Mouse (Mus musculus): ENCODE results near the gene Lgr5. TPM values are rescaled to one million over a fixed set of nuclear protein-coding genes. Genes with fewer than 3 reads are reported as not detected.

Lgr5 gene
- polyA plus RNA-seq, 1 experiment from 2014 or later, result 7.4 TPM

GRCm38 (mm10) chr10:115493778-115494141 is 93.8 kb downstream of the Lgr5 start:
- Histone ChIP-seq H3K4me1 (ENCODE audit: control insufficient read depth, insufficient read depth, low read length) (no peaks in the 10 kb centered on the region), H3K9ac (ENCODE audit: low read length) (no peak overlapping the region), H3K27me3 (ENCODE audit: control insufficient read depth, insufficient read depth, low read length) (no peaks in the 10 kb centered on the region), H3K4me2 (ENCODE audit: low read depth) (no peak overlapping the region), H3K36me3 (ENCODE audit: control insufficient read depth, insufficient read depth, low read length) (no peaks in the 10 kb centered on the region), H3K9me3 (ENCODE audit: control insufficient read depth, low read length) (no peaks in the 10 kb centered on the region), H3K27ac (ENCODE audit: low read depth, low read length) (no peak overlapping the region), H3K4me3 (ENCODE audit: low read depth, low read length) (no peak overlapping the region)
- ATAC-seq (ENCODE audit: insufficient read depth, low FRiP score, low TSS enrichment) (no peak), DNase-seq (ENCODE audit: low spot score) (no peak)
- WGBS, result 19% methylated on average over 7 of the region's 7 CpGs

GRCm38 (mm10) chr10:115492956-115493777 is 94.4 kb downstream of the Lgr5 start:
- no peaks in the 10 kb centered on the region for H3K4me1 ChIP-seq (ENCODE audit: control insufficient read depth, insufficient read depth, low read length)
- no peak for DNase-seq (ENCODE audit: low spot score)
- no peak overlapping the region for H3K9ac ChIP-seq (ENCODE audit: low read length)
- no peak overlapping the region for H3K27ac ChIP-seq (ENCODE audit: low read depth, low read length)
- WGBS, result 46% methylated on average over 12 of the region's 12 CpGs
- H3K27me3 ChIP-seq (ENCODE audit: control insufficient read depth, insufficient read depth, low read length), result no peaks in the 10 kb centered on the region
- no peak overlapping the region for H3K4me2 ChIP-seq (ENCODE audit: low read depth)
- H3K4me3 ChIP-seq (ENCODE audit: low read depth, low read length), result no peak overlapping the region
- ATAC-seq (ENCODE audit: insufficient read depth, low FRiP score, low TSS enrichment), result no peak
- no peaks in the 10 kb centered on the region for H3K36me3 ChIP-seq (ENCODE audit: control insufficient read depth, insufficient read depth, low read length)
- no peaks in the 10 kb centered on the region for H3K9me3 ChIP-seq (ENCODE audit: control insufficient read depth, low read length)

DNA sequence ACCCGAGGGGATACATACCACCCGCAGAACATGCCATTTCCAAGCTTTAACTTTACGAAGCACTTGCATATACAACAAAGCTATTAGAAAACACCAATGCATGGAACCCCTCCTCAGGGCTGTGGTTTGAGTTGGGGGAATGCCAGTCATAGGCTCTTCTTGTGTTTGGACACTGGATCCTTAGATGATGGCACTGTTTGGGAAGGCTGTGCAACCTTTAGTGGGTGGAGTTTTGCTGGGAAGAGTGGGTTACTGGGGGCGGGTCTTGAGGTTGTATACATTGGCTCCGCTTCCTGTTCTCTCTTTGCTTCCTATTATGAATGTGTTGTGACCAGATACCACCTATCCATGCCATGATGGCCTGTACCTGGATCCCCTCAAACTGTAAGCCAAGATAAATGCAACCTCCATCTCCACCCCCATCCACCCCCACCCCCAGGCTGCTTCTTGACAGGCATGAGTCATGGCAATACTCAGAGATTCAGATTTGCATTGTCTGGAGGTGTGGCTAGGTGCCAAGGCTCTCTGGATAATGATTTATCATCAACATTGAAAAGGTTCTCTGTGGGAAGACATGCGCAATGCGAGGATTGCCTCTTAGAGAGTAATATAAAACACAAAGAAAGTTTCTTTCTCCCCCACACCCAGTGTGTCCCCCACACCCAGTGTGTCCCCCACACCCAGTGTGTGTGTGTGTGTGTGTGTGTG is 95.6 kb downstream of the Lgr5 start:
- no peak for ATAC-seq (ENCODE audit: insufficient read depth, low FRiP score, low TSS enrichment)
- no peak for DNase-seq (ENCODE audit: low spot score)
- WGBS, result 94% methylated on average over 7 of the region's 7 CpGs

DNA sequence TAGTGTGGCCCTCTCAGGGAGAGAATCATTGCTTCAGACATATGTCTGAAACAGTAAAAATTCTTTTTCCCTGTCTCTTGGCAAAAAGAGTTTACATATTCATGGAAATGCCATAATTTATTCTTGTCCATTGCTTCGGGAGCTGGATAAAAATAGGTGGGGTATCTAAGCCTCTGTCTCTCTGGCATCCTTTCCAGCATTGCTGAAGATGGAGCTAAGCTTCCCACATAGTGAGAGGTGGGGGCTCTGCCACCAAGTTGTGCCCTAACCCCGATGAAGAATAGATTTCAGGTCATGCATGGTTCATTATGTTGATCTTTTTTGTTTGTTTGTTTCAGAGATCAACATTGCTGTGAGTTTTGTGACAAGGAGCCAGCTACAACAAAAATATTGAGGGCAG is 102.0 kb downstream of the Lgr5 start:
- Histone ChIP-seq H3K27me3 (ENCODE audit: control insufficient read depth, insufficient read depth, low read length) (no peaks in the 10 kb centered on the region), H3K4me2 (ENCODE audit: low read depth) (no peak overlapping the region), H3K9ac (ENCODE audit: low read length) (no peak overlapping the region), H3K27ac (ENCODE audit: low read depth, low read length) (no peak overlapping the region), H3K4me3 (ENCODE audit: low read depth, low read length) (no peak overlapping the region), H3K9me3 (ENCODE audit: control insufficient read depth, low read length) (no peaks in the 10 kb centered on the region), H3K36me3 (ENCODE audit: control insufficient read depth, insufficient read depth, low read length) (no peaks in the 10 kb centered on the region), H3K4me1 (ENCODE audit: control insufficient read depth, insufficient read depth, low read length) (no peaks in the 10 kb centered on the region)
- WGBS, result 81% methylated on average over 2 of the region's 2 CpGs
- ATAC-seq (ENCODE audit: insufficient read depth, low FRiP score, low TSS enrichment) (no peak), DNase-seq (ENCODE audit: low spot score) (no peak)

More for the DNA sequence above, 95.6 kb downstream of the Lgr5 start:
- Histone ChIP-seq H3K27me3 (ENCODE audit: control insufficient read depth, insufficient read depth, low read length) (no peaks in the 10 kb centered on the region), H3K4me2 (ENCODE audit: low read depth) (no peak overlapping the region), H3K9me3 (ENCODE audit: control insufficient read depth, low read length) (no peaks in the 10 kb centered on the region), H3K9ac (ENCODE audit: low read length) (no peak overlapping the region), H3K4me1 (ENCODE audit: control insufficient read depth, insufficient read depth, low read length) (no peaks in the 10 kb centered on the region), H3K36me3 (ENCODE audit: control insufficient read depth, insufficient read depth, low read length) (no peaks in the 10 kb centered on the region), H3K4me3 (ENCODE audit: low read depth, low read length) (no peak overlapping the region), H3K27ac (ENCODE audit: low read depth, low read length) (no peak overlapping the region)

DNA sequence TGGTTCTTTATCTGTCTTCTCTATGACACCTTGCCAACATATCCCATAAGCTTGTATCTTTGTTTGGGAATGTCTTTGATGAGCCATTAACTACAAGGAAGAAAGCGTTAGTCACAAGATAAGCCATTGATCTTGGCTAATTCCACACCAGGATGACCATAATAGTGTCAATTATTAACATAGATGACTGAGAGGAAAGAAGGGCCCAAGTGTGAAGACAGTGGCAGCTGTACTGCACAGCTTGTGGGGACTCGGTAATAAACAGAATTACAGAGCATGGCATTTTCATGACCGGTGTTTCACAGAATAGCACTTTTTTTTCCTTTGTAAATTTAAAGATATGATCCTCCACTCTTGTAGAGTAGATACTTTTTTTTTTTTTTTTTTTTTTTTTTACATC is 102.9 kb downstream of the Lgr5 start:
- Histone ChIP-seq H3K4me1 (ENCODE audit: control insufficient read depth, insufficient read depth, low read length) (no peaks in the 10 kb centered on the region), H3K4me2 (ENCODE audit: low read depth) (no peak overlapping the region), H3K9me3 (ENCODE audit: control insufficient read depth, low read length) (no peaks in the 10 kb centered on the region), H3K9ac (ENCODE audit: low read length) (no peak overlapping the region), H3K36me3 (ENCODE audit: control insufficient read depth, insufficient read depth, low read length) (no peaks in the 10 kb centered on the region), H3K27ac (ENCODE audit: low read depth, low read length) (no peak overlapping the region), H3K4me3 (ENCODE audit: low read depth, low read length) (no peak overlapping the region), H3K27me3 (ENCODE audit: control insufficient read depth, insufficient read depth, low read length) (no peaks in the 10 kb centered on the region)
- DNase-seq (ENCODE audit: low spot score) (no peak), ATAC-seq (ENCODE audit: insufficient read depth, low FRiP score, low TSS enrichment) (no peak)
- WGBS, result 66% methylated on average over 3 of the region's 3 CpGs

DNA sequence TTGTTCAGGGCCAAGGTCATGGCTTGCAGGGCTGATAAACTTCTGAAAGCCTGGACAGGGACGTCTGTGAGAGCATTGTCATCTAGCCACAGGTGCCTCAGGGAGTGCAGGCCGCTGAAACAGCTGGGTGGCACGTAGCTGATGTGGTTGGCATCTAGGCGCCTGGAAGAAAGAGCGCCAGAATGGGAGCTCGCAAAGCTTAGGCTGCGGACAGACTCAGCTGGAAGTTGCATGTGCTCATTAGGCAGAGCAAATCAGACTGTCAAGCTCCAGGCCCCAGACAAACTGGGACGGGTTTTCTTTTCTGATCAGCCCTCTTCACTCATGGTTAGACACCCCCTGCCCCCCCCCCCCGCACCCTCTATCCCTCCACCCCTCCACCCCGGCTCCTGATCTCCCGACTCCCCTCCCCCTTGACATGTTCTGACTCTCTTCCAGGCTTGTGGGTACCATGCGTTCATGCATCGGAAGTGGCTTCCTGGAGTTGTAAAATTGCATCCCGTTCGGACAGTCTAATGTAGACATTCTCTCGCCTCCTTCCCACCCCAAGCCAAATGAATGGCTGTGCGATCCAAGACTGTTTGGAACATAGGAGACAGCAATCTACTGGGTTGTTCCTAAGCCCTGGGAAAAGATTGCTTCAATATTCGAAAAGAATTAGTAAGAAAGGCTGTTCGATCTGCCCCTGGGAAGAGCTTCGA is 109.0 kb downstream of the Lgr5 start:
- ATAC-seq (ENCODE audit: insufficient read depth, low FRiP score, low TSS enrichment), result peak; percentile 62; the same call in 1 of the 2 replicates
- H3K36me3 ChIP-seq (ENCODE audit: control insufficient read depth, insufficient read depth, low read length), result no peaks in the 10 kb centered on the region
- 28% methylated on average over 20 of the region's 20 CpGs for WGBS
- no peak overlapping the region for H3K27ac ChIP-seq (ENCODE audit: low read depth, low read length)
- peaks cover 4% of the 10 kb centered on the region; the same call in 1 of the 2 replicates for H3K4me1 ChIP-seq (ENCODE audit: control insufficient read depth, insufficient read depth, low read length)
- H3K4me3 ChIP-seq (ENCODE audit: low read depth, low read length), result no peak overlapping the region
- H3K9ac ChIP-seq (ENCODE audit: low read length), result no peak overlapping the region
- peak; percentile 49 for DNase-seq (ENCODE audit: low spot score)
- no peaks in the 10 kb centered on the region for H3K27me3 ChIP-seq (ENCODE audit: control insufficient read depth, insufficient read depth, low read length)
- H3K9me3 ChIP-seq (ENCODE audit: control insufficient read depth, low read length), result no peaks in the 10 kb centered on the region
- peak overlapping the region; percentile 27 for H3K4me2 ChIP-seq (ENCODE audit: low read depth)

DNA sequence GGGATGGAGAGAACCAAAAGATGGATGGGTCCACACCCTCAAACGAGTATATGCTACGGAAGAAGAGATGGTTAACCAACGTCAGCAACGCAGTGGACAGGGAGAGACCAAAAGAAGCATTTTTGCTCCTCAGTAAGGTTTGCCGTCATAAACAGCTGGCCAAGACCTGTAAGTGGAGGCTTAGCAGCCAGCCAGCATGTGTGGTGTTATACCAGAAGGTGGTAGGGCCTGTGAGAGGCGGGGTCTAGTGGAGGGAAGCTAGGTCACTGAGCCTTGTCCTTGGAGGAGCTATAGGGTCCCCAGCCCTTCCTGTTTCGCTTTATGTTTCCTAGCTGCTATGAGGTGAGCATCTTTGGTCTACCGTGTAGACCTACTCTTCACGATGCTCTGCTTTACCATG is 111.1 kb downstream of the Lgr5 start:
- Histone ChIP-seq H3K4me2 (ENCODE audit: low read depth) (no peak overlapping the region), H3K36me3 (ENCODE audit: control insufficient read depth, insufficient read depth, low read length) (no peaks in the 10 kb centered on the region), H3K4me1 (ENCODE audit: control insufficient read depth, insufficient read depth, low read length) (peaks cover 4% of the 10 kb centered on the region; the same call in 1 of the 2 replicates), H3K9ac (ENCODE audit: low read length) (no peak overlapping the region), H3K4me3 (ENCODE audit: low read depth, low read length) (no peak overlapping the region), H3K9me3 (ENCODE audit: control insufficient read depth, low read length) (no peaks in the 10 kb centered on the region), H3K27ac (ENCODE audit: low read depth, low read length) (no peak overlapping the region), H3K27me3 (ENCODE audit: control insufficient read depth, insufficient read depth, low read length) (no peaks in the 10 kb centered on the region)
- DNase-seq (ENCODE audit: low spot score) (no peak), ATAC-seq (ENCODE audit: insufficient read depth, low FRiP score, low TSS enrichment) (no peak)
- 88% methylated on average over 9 of the region's 9 CpGs for WGBS

DNA sequence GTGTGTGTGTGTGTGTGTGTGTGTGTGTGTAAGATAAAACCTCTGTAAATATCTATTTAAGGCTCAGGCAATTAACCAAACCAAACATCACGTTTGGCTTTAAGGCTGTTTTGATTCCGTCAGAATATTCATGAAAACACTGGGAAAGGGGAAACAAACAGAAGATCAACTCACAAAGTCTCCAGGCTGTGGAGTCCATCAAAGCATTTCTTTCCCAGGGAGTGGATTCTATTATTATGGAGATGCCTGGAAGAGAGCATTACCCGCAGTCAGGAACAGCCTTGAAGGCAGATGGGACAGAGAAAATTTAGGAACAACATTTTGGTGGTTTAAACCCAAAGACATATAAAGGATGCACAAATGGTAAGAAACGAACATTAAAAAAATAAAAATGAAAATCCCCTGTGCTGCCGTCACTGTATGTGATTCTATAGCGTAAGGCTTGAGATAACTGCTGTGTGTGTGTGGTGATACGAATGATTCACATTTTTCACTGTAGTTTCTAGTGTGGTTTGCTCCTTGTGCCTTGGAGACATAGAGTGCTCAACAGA is 112.5 kb downstream of the Lgr5 start:
- Histone ChIP-seq H3K9ac (ENCODE audit: low read length) (no peak overlapping the region), H3K4me1 (ENCODE audit: control insufficient read depth, insufficient read depth, low read length) (peaks cover 4% of the 10 kb centered on the region; the same call in 1 of the 2 replicates), H3K27me3 (ENCODE audit: control insufficient read depth, insufficient read depth, low read length) (no peaks in the 10 kb centered on the region), H3K9me3 (ENCODE audit: control insufficient read depth, low read length) (no peaks in the 10 kb centered on the region), H3K4me2 (ENCODE audit: low read depth) (no peak overlapping the region), H3K36me3 (ENCODE audit: control insufficient read depth, insufficient read depth, low read length) (no peaks in the 10 kb centered on the region), H3K4me3 (ENCODE audit: low read depth, low read length) (no peak overlapping the region), H3K27ac (ENCODE audit: low read depth, low read length) (no peak overlapping the region)
- ATAC-seq (ENCODE audit: insufficient read depth, low FRiP score, low TSS enrichment), result no peak
- no peak for DNase-seq (ENCODE audit: low spot score)
- 58% methylated on average over 7 of the region's 7 CpGs for WGBS

Measured in neural tube, embryonic 11.5 days (tissue).